Mouse (Mus musculus) MEL-GATA-1-ER (cell line): ENCODE measurements around the gene Il1rapl2.
A peak's percentile ranks its signal among the peaks of the same experiment; 100 is the strongest.

Experiments
- DNase-seq: peaks from one replicate; pipeline ENCODE4 v3.0.0-alpha.2; 2012; ENCODE audit warnings: low read depth; ENCODE audit errors: extremely low read depth

Gene Il1rapl2

GRCm38 (mm10) chrX:137570321-137571195 lies at the start of gene Il1rapl2:
Gene Il1rapl2, plus strand, starts transcription at chrX:137570608.
- DNase-seq: no peak

- DNase-seq: no peak
Observed at GRCm38 (mm10) chrX:137548348-137548747, 22.1 kb upstream of the Il1rapl2 start.

- no peak for DNase-seq
Observed at GRCm38 (mm10) chrX:137569472-137570188, 778 bp upstream of the Il1rapl2 start.

- DNase-seq: no peak
Observed at GRCm38 (mm10) chrX:137582656-137583055, 12.2 kb downstream of the Il1rapl2 start.

GRCm38 (mm10) chrX:137620697-137621096 lies 50.3 kb downstream of the Il1rapl2 start:
- DNase-seq: no peak

- peak; percentile 19 for DNase-seq
Observed at GRCm38 (mm10) chrX:137667011-137667410, 96.6 kb downstream of the Il1rapl2 start.

- DNase-seq: peak; percentile 11
Observed at GRCm38 (mm10) chrX:137687974-137688373, 117.6 kb downstream of the Il1rapl2 start.

- no peak for DNase-seq
Observed at GRCm38 (mm10) chrX:137700006-137700405, 129.6 kb downstream of the Il1rapl2 start.

- DNase-seq: no peak
Observed at GRCm38 (mm10) chrX:137755537-137755936, 185.1 kb downstream of the Il1rapl2 start.

- no peak for DNase-seq
Observed at GRCm38 (mm10) chrX:137805484-137806200, 235.2 kb downstream of the Il1rapl2 start.

- DNase-seq: no peak
Observed at GRCm38 (mm10) chrX:137806231-137807114, 236.1 kb downstream of the Il1rapl2 start.

- no peak for DNase-seq
Observed at GRCm38 (mm10) chrX:137809526-137809925, 239.1 kb downstream of the Il1rapl2 start.

- no peak for DNase-seq
Observed at GRCm38 (mm10) chrX:137812151-137812550, 241.7 kb downstream of the Il1rapl2 start.

GRCm38 (mm10) chrX:137848936-137849335 lies 278.5 kb downstream of the Il1rapl2 start:
- no peak for DNase-seq

GRCm38 (mm10) chrX:137923490-137923889 lies 353.1 kb downstream of the Il1rapl2 start:
- DNase-seq: no peak

- no peak for DNase-seq
Observed at GRCm38 (mm10) chrX:137926835-137927234, 356.4 kb downstream of the Il1rapl2 start.

GRCm38 (mm10) chrX:137947741-137948140 lies 377.3 kb downstream of the Il1rapl2 start:
- DNase-seq: no peak

GRCm38 (mm10) chrX:137971306-137971705 lies 400.9 kb downstream of the Il1rapl2 start:
- DNase-seq: no peak

- DNase-seq: peak; percentile 74
Observed at GRCm38 (mm10) chrX:138043113-138043512, 472.7 kb downstream of the Il1rapl2 start.

GRCm38 (mm10) chrX:138103954-138104353 lies 533.5 kb downstream of the Il1rapl2 start:
- no peak for DNase-seq

GRCm38 (mm10) chrX:138104668-138105067 lies 534.3 kb downstream of the Il1rapl2 start:
- DNase-seq: no peak
